Mouse (Mus musculus): ENCODE data around the gene Pigq.

Pigq gene

GRCm38 (mm10) chr17:25958771-25959494 is 14.2 kb upstream of the Pigq start:
- in situ Hi-C loops (cut with MseI, MboI), result no loop called here

- in situ Hi-C loops (cut with MseI, MboI), result no loop called here
Observed at GRCm38 (mm10) chr17:25957586-25958051, 12.9 kb upstream of the Pigq start.

- in situ Hi-C loops (cut with MseI, MboI), result no loop called here
Observed at GRCm38 (mm10) chr17:25956631-25957030, 11.9 kb upstream of the Pigq start.

GRCm38 (mm10) chr17:25956201-25956600 is 11.5 kb upstream of the Pigq start:
- in situ Hi-C loops (cut with MseI, MboI), result no loop called here

- in situ Hi-C loops (cut with MseI, MboI), result no loop called here
Observed at GRCm38 (mm10) chr17:25955736-25956135, 11.0 kb upstream of the Pigq start.

GRCm38 (mm10) chr17:25954671-25955070 is 9.9 kb upstream of the Pigq start:
- in situ Hi-C loops (cut with MseI, MboI), result no loop called here

GRCm38 (mm10) chr17:25953161-25953560 is 8.4 kb upstream of the Pigq start:
- in situ Hi-C loops (cut with MseI, MboI), result no loop called here

GRCm38 (mm10) chr17:25951803-25952623 is 7.3 kb upstream of the Pigq start, which contains the start of gene A930017K11Rik:
A930017K11Rik (minus strand) TSS chr17:25952565.
- in situ Hi-C loops (cut with MseI, MboI), result no loop called here

GRCm38 (mm10) chr17:25951225-25951802 is 6.6 kb upstream of the Pigq start:
- in situ Hi-C loops (cut with MseI, MboI), result no loop called here

- in situ Hi-C loops (cut with MseI, MboI), result no loop called here
Observed at GRCm38 (mm10) chr17:25950706-25951105, 6.0 kb upstream of the Pigq start.

- in situ Hi-C loops (cut with MseI, MboI), result no loop called here
Observed at GRCm38 (mm10) chr17:25949981-25950380, 5.2 kb upstream of the Pigq start.

- in situ Hi-C loops (cut with MseI, MboI), result no loop called here
Observed at GRCm38 (mm10) chr17:25948051-25948450, 3.3 kb upstream of the Pigq start.

GRCm38 (mm10) chr17:25947576-25947975 is 2.8 kb upstream of the Pigq start:
- in situ Hi-C loops (cut with MseI, MboI), result no loop called here

GRCm38 (mm10) chr17:25946891-25947290 is 2.2 kb upstream of the Pigq start:
- in situ Hi-C loops (cut with MseI, MboI), result no loop called here

GRCm38 (mm10) chr17:25946349-25946748 is 1.6 kb upstream of the Pigq start:
- in situ Hi-C loops (cut with MseI, MboI), result no loop called here

GRCm38 (mm10) chr17:25945517-25946155 is 900 bp upstream of the Pigq start:
- in situ Hi-C loops (cut with MseI, MboI), result no loop called here

- in situ Hi-C loops (cut with MseI, MboI), result no loop called here
Observed at GRCm38 (mm10) chr17:25943769-25944168, 967 bp downstream of the Pigq start.

- in situ Hi-C loops (cut with MseI, MboI), result no loop called here
Observed at GRCm38 (mm10) chr17:25943221-25943620, 1.5 kb downstream of the Pigq start.

- in situ Hi-C loops (cut with MseI, MboI), result no loop called here
Observed at GRCm38 (mm10) chr17:25942597-25943151, 2.1 kb downstream of the Pigq start.

GRCm38 (mm10) chr17:25941511-25942241 is 3.1 kb downstream of the Pigq start:
- in situ Hi-C loops (cut with MseI, MboI), result no loop called here

GRCm38 (mm10) chr17:25934526-25934925 is 10.2 kb downstream of the Pigq start:
- in situ Hi-C loops (cut with MseI, MboI), result no loop called here

All from mouse trophoblast stem cell (cell line).